Mouse (Mus musculus): ENCODE results near the gene Rslcan18.

GRCm38 (mm10) chr13:67108821-67109206 lies 7.2 kb downstream of the Rslcan18 start:
- TF ChIP-seq CTCF (IDR thresholded peaks at IDR 0.05; ENCODE audit: borderline replicate concordance, control insufficient read depth, extremely low read depth, insufficient read depth, low read length, poor library complexity) = no peak
- no peak for TF ChIP-seq POLR2A (IDR thresholded peaks at IDR 0.05; ENCODE audit: control insufficient read depth, extremely low read depth, insufficient read depth, low read length, poor library complexity)

Data from thymus, adult 2 months (tissue).